Mouse (Mus musculus) thymus, adult 2 months (tissue): ENCODE data around the gene Oxsm.

Source experiments
- CTCF ChIP-seq: fragments of 200-500 bp; IDR thresholded peaks from 2 replicates; pipeline ENCODE4 v1.5.1; 2012; ENCODE audit warnings: mild to moderate bottlenecking, control low read depth, low read length, moderate library complexity, borderline replicate concordance; ENCODE audit not compliant: control insufficient read depth, poor library complexity, insufficient read depth; ENCODE audit errors: extremely low read depth
- POLR2A ChIP-seq: fragments of 200-500 bp; IDR thresholded peaks from 2 replicates; pipeline ENCODE4 v1.6.1; 2012; ENCODE audit warnings: mild to moderate bottlenecking, low read length, control low read depth, moderate library complexity; ENCODE audit not compliant: control insufficient read depth, poor library complexity, insufficient read depth; ENCODE audit errors: extremely low read depth

GRCm38 (mm10) chr14:16269776-16270175 lies 20.2 kb upstream of the Oxsm start:
- TF ChIP-seq POLR2A, result no peak
- no peak for TF ChIP-seq CTCF
